Mouse (Mus musculus): ENCODE results near the gene Hist2h2ab.

DNA sequence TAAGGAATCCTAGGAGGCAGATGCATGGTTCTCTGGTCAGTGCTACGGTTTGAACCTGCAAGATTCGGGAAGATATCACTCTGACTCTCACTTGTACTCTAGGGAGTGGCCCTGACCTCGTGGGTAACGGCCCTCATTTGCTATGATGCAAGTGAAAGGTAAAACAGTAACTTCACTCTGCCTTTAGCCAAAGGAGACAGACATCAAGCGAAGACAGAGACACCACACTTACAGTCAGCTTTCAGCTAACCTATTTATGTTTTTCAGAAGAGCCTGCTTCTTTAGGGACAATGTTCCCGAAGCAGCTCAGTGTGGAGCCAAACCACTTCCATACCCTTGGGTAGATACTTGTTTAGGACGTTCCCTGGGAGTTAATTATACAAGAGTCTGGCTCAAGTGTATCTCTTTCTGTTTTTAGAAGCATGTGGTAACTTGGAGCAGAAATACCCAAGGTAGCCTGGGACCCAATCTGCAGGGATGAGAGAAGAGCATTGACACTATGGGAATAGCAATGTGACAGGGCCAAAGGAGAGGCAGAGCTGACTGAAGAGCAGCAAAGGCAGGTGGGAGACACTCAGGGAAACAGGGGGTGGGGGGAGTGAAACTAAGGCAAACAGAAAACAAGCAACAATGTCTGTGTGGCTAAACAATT is 24.4 kb downstream of the Hist2h2ab start:
- TF ChIP-seq CTCF (IDR thresholded peaks at IDR 0.05; ENCODE audit: low read depth) (no peak), EP300 (IDR thresholded peaks at IDR 0.05; ENCODE audit: low read depth) (no peak)
